Mouse (Mus musculus) inflammation-experienced regulatory T-cells, adult 16 weeks (primary cell): Measurements from ENCODE around the gene Olfr414. TPM values are rescaled to one million over a fixed set of nuclear protein-coding genes. Genes with fewer than 3 reads are reported as not detected.

Experiments used
- polyA plus RNA-seq: library from polyadenylated mRNA; unstranded; fragments of 100-300 nt; shearing (Covaris generic); gene quantifications from one replicate; pipeline ENCODE4 v1.2.1, GENCODE M21; 2017

Olfr414 gene
- not detected for polyA plus RNA-seq

DNA sequence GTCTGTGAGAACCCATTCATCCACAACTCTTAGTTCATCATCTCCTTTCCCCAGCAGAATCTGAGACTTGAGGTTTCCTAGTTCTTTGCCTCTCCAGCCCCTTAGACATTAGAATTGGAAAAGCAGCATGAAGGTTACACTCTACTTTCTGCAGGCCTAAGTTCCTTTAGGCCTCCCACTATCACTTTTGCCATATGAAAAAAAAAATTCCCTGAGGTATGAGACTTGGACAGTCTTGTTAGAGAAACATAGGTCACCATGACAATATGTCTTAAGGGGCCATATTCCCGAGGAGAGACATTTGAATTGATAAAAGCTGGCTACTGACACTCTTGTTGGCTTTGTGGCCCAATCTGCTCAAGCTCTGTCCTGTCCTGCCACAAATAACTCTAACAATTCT, at the start of gene Olfr414:
Olfr414 (plus strand) TSS at position 301 of the 400 bp plus-strand sequence.

DNA sequence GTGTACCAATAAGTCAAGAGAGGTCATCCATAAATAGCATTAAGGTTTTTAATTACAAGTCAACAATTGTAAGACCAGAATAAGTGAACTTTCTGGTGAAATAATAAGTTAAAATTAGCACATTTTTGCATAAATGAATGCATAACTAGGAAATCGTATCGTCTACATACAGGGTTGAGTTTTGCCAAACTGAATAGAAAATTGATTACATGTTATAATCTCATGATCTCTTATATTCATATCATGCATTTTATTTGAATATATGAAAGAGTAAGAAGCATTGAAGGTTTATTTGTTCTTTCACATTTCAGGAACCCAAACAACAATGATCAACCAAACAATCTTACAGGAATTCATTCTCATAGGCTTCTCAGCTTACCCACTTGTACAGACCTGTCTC, 33.1 kb upstream of the Olfr414 start, which contains the start of gene Olfr248:
Olfr248 (plus strand) TSS at position 301 of the 400 bp plus-strand sequence.

DNA sequence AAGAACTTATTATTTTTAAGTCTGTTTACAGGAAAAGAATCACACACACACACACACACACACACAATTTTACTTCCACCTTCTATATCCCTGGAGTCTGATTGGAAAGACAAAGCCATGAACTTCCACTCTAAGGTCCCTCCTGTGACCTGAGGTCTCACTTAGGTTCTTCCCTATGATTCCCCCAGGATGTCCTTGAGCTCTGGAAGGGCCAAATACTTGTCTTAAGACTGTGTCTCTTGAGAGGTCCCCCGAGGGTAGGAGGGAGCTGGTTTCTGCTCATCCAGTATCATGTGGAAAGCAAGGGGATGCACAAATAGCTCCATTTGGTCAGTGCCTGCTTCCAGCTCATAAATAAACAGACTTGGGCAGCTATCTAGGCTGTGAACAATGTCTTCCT, 17.9 kb downstream of the Olfr414 start, which contains the start of gene Olfr220:
Olfr220 (plus strand) TSS at position 301 of the 400 bp plus-strand sequence.

Other genes starting within 250 kb of the Olfr414 start
- gene Olfr419, start 172.0 kb upstream of the Olfr414 start, polyA plus RNA-seq, result not detected
- not detected for gene Mptx1, start 93.5 kb upstream of the Olfr414 start, polyA plus RNA-seq
- gene Olfr417, start 58.9 kb upstream of the Olfr414 start, polyA plus RNA-seq, result not detected
- not detected for gene Olfr248, start 33.0 kb upstream of the Olfr414 start, polyA plus RNA-seq
- not detected for gene Olfr220, start 18.0 kb downstream of the Olfr414 start, polyA plus RNA-seq
- not detected for gene Fmn2, start 77.8 kb downstream of the Olfr414 start, polyA plus RNA-seq